Mouse (Mus musculus) layer of hippocampus, postnatal 36 days (tissue): Measurements from ENCODE around the gene Fam102a. TPM values are rescaled to one million over a fixed set of nuclear protein-coding genes. Genes with fewer than 3 reads are reported as not detected.
A peak's percentile ranks its signal among the peaks of the same experiment; 100 is the strongest.

Experiments used
- DNase-seq, 2 experiments: peaks; one replicate each; pipeline ENCODE4 v3.0.0; 2022
- total RNA-seq, 2 experiments: library from RNA; stranded (reverse); gene quantifications; 2 replicates each; pipeline ENCODE4 v1.2.3; 2021

The Fam102a gene
- total RNA-seq, 2 experiments from 2014 or later, result 69.4 to 69.8 TPM

DNA sequence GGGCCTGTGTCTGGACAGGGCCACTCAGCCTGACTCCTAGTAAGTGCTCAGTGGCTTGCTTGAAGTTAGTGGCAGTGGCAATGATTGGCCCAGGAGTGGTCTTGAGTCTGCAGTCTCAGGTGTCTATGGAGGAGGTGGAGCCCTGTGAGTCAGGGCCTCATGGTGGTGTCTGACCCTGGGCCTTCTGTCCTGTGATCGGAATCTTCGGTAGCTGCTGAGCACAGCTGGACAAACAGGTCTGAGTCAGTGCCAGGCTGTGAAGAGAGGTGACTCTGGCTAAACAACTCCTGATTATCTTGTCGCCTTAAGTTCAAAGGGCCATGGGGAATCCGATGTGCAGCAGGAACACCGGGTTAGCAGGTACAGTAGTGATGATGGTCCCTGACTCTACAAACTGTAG lies 12.2 kb downstream of the Fam102a start:
- no peak for DNase-seq

DNA sequence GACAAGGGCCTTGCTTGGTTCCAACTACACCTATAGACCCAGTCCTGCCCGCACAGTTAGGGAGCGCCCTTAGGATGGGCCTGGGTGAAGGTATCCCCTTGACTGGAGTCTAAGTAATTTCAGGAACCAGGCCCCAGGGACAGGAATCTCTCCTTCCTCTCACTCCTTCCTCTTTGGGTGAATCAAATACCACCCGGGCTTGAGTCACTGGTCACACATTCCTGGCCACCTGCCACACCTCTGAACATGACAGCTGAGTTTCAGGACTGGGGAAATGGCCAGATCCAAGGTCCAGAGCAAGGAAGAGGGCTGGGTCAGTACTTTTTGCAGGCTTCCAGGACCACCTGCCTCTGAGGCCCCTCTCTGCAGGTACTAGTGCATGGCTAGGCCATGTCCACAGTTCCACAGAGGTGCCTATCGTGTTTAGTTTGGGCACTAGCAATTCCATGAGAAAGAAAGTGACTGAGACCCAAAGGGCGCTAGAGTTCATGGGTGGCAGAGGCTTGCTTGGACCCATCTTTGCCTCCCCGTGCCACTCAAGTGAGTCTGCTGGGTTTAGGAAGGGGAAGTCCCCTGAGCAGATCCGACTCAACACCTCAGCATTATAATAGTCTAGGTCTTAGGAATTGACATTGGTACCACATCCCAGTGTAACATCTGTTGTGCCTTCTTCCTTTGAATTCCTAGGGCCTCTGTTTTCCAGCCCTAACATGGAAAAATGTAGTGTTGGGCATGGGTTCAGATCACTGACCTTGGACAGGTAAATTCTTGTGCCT lies 13.0 kb downstream of the Fam102a start:
- DNase-seq, result no peak

DNA sequence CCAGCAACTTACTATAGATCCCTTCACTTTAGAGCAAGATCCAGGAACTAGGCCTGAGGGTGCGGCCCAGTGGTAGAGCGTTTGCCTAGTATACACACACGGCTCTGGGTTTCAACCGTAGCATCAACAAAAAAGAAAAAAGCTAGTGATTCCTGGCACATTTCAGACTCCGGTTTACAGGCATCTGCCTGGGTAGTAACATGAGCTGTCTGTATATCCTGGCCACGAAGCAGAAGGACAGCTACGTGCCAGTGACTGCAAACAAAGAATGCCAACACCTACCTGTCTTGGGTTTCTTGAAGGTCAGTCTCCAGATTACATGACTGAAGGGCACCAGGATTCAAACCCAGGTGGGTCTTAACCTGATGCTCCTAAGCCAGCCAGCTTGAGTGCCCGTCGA lies 14.0 kb downstream of the Fam102a start:
- DNase-seq, result no peak

DNA sequence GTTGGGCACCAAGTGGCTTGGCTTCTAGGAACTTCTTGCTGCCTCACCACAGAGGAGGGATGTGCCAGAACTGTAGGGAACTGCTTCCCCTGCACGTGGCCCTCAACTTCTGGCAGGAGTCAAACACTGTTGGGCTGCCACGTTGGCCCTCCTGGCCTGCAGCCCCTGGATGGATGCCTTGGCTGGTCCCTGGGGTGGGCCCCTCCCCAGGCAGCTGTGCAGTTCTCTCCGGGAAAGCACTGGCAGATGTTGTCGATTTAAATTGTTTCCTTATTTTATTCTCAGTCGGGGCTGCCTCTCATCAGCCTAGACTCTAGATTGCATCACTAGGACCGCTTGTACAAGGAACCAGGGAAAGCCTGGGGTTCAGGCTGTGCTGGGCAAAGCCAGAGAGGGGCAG lies 14.6 kb downstream of the Fam102a start:
- DNase-seq, result peak in 1 of 2 experiments; percentile 47

DNA sequence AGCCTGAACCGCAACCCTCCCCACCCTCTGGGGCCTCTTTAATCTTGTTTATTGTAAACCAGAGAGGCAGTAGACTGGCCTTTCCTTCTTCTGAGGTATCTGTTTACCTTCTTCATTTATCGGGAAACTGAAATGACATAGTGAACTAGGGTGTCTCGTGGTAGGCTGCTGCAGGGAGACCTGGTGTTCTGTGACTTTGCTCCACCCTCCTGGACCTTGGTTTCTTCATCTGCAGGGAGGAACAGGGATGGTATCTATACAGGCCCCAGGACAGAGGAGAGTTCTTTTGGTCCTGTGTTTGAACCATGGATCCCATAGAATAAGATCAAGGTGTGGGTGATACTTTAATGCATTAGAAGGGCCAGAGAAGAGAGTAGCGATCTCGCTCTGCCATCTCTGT lies 16.1 kb downstream of the Fam102a start:
- no peak for DNase-seq

DNA sequence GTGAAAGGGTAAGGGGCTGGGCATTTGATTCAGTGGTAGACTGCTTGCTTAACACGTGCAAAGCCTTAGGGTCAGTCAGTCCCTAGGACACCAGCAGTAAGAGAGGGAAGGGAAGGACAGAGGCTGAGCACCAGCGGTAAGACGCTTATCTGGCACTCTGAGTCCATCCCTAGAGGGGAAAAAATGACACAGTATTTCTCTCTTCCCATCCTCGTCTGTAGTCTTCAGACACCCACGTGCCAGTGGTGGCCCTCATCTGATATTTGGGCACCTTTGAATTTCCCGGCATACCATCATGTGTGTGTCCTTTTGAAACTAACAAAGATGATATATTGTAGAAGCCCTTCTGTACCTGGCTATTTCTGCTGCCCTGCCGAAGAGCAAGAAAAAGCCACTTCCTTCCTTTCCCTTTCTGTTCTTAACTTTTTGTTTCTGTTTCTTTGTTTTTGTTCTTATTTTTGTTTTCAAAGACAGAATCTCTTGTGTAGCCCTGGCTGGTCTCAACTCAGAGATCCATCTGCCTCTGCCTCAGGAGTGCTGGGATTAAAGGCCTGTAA lies 18.5 kb downstream of the Fam102a start:
- DNase-seq, result no peak

DNA sequence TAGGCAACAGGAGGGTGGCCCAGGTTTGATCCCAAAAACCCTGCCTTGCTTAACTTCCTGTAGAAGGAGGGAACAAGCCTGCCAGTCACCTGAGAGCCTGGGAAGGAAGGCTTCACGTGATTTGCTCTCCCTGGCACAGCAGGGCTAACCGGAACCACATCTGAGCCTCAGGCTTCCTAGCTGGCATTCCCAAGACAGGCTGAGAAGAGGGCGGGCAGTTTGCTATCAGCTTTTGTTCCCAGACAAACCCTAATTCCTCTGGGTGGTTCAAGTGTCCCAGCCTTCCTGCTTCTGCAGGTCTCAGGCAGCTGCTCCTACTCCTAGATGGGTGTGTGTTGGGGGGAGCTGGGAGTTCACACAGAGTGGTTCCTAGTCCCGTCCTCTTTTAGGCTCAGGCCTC lies 20.4 kb downstream of the Fam102a start:
- no peak for DNase-seq

DNA sequence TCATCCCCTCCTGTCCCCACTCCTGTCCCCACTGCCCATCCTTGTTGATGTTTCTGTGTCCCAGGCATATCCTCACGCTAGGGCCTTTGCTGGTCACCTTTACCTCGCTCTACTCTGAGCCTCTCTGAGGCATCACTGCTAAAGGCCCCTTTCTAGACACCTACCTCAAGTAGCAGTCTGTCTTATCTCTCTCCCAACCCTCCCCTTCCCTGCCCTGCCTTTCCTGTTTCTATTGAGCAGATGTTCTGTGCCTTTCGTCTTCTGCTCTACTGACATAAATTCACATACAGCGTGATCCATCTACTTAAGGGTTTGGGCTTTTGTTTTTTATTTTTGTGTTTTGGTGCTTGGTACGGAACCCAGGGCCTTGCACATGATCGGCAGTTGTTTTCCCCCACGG lies 20.9 kb downstream of the Fam102a start:
- DNase-seq, result no peak

DNA sequence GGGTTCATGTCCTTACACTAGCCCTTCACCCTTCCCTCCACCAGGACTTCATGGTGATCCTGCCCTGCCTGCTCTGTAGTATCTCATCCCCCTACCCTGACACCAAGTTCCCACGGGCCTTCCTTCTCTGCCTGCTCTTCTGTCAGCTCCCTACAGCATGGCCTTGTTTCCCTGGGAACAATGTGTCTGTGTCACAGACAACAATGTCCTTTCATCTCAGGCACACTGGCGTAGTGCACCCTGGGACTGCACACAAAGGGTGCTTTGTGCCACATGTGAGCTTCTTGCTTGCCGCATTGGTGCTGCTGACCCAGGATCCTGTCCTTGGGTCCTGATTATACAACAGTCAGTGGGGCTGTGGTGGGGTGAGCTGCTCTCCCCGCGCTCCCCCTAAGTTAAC lies 24.4 kb downstream of the Fam102a start:
- peak; percentile 53 to 57 for DNase-seq

DNA sequence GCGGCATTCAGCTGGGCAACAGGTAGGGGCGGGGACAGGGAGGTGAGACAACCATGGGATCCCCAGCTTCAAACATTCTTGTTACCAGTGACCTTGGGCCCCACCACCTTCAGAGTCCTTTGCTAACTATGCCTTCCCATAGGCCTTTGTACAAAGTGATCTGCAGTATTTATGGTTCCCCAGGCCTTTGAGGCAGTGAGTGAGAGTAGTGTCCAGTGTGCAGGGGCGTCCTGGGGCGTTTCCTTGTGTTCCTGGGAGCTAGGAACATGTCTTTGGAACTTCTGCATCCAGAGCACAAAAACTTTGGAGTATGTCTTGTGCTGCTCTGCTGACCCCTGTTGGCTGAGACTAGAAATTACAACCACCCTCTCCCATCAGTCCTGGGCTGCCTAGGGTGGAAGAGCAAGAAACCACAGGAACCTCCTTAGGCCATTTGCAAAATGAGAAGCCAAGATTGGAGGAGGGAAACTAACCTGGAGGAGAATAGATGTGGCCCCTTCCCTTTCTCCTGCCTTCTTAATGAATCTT lies 31.5 kb downstream of the Fam102a start:
- peak; percentile 61 to 67 for DNase-seq

DNA sequence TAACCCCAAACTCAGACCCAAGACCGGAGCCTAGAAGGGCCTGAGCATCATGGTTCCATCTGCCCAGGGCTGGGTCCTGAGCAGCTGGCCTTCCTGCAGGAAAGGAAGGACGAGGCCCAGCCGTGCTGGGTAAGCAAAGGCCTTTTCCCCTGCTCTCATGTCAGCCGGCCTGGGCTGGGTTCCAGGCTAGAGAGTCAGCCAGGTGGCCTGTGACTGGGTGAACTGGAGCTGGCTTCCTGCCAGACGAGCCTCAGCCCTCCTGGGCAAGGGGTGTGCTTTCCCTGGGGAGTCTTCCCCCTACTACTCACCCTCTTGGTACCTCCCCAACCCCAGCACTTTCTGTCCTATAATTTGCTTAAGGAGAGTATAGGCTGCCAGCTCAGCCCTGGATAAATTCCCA lies 33.0 kb downstream of the Fam102a start:
- no peak for DNase-seq

DNA sequence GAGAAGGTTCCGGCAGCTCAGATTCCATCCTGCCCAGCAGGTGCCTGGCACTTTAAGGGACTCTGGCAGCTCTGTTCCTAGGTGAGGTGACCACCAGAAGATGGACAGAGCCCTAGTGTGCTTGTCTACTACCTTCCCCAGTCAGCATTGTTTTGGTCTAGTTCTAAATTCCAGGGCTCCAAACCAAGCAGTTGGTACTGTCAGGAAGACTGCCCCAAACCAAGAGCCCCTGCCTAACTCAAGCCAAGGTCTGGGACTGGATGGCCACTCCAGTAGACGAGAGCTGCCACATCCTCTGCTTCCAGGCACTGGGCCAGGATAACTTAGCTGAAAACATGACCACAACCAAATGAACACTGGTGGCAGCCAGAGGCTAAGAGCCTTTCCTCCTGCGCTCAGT lies 33.8 kb downstream of the Fam102a start:
- no peak for DNase-seq

DNA sequence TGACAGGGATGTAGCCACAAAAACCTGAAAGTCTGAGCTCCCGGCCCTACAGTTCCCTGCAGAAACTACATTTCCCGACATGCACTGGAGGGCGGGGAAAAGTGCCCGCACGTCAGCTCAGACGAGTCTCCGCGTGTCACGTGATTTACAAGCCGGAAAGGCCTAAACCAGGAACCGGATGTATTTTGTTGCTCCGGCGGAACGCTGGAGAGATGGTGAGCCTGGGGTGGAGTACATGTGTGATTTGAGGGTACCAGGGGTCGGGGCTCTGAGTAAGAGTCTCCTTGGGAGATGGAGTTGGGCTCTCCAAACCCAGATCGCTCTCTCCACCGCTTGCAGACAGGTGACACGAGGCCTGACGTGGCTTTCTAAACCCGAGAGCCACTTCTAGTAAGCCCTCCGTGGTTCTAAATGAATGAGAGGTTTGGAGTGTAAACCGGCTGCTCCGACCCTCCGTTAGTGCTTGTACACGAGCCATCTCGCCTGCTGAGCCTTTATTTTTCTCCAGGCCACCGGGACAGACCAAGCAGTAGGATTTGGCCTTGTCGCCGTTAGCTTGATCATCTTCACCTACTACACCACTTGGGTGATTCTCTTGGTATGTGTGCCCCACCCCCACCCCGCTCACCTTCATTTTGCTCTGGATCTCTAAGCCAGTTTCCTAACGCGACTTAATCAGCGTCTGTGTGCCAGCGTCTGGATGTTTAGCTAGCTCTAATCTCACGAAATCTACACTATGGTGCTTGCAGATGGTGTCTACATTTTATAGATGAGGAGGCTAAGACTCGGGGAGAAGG lies 35.8 kb downstream of the Fam102a start, which contains the start of gene Dpm2:
Gene Dpm2, plus strand, starts transcription at position 161 of the 797 bp plus-strand sequence.
- peak; percentile 89 to 91 for DNase-seq

DNA sequence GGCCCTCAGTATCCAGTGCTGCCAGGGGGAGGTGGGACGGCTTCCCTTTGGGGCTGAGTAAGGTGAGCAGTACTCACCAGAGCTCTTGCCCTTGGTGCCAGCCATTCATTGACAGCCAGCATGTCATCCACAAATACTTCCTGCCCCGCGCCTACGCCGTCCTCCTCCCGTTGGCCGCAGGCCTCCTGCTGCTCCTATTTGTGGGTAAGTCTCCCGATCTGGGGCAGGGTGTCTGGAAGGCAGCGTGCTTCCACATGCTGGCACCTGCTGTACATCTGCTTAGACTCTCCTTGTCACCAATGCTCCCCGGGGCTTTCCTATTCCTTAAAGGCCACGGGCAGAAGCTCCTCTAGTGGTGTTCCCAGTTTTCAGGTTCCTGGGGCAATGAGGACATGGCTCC lies 37.1 kb downstream of the Fam102a start:
- no peak for DNase-seq

DNA sequence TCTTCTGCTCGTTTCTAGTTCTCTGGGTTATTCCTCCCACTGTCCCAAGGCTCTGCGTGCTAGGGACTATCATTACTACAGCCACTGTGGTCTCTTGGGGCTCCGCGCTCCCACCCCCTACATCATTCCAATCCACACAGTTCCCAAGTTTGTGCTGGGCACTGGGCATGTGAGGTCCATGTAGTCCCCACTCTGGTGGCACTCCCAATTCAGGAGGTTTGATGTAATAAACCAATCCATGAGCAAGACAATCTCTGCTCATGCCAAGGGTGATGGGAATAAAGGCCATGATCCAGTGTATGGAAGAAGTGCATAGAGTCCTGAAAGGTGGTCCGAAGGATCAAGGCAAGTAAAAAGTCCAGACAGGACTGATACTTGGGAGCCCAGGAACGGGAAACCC lies 39.4 kb downstream of the Fam102a start, which contains the start of gene Pip5kl1:
Gene Pip5kl1, plus strand, starts transcription at position 301 of the 400 bp plus-strand sequence.
- no peak for DNase-seq

DNA sequence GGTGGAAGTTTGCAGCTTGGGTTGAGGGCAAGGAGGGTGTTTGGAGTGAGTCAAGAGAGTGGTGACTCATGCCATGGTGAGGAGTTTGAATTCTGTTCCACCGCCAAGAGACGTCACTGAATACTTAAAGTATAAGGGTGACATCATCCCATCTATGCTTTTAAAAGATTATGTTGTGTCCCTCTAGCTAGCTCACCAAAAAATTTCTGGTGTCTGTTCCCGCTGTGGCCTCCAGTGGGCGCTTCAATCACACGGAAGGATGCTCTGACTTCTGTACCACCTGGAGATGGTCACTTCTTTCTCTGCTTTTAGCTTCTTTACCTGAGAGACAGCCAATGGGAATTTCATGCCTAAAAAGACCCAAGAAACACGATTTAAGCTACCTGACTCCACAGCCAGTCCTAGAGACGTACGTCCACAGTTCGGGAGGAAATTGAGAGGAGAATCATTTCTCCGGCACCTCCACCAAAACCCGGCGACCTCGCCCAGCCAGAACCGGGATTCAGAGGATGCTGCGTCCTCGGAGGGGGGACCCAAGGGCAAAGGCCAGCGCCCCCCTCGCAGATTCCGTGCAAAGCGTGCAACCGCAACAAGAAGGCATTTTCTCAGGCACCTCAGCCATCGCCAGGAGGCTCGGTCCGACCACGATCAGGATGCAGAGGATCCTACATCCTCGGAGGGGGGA lies 39.9 kb downstream of the Fam102a start:
- DNase-seq, result peak; percentile 67 to 76

DNA sequence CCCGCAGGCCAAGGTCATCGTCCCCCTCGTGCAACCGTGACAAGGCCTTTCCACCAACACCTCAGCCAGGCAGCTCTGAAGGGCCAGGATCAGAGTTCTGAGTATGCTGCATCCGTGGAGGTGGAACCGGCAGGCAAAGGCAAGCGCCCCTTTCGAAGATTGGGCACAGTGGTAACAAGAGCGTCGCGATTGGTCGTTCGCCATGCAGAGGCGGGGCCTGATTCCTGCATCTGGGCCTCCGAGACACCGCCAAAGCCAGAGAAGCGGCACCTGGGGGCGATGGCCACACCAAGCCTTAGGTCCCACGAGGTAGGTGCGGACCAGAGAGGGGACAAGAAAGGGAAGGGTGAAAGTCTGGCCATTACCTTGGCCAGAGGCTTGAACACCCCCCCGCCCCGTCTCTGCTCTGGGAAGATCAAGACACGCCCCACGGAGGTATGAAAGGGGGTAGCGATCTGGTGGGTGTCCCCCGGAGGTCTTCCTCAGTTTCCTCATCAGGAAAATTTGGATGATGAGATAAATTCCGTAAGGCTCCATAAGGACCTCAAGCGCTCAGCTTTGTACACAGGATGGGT lies 40.5 kb downstream of the Fam102a start, which contains the start of gene 9430097D07Rik:
Gene 9430097D07Rik, minus strand, starts transcription at position 99 of the 575 bp plus-strand sequence.
- peak; percentile 50 to 63 for DNase-seq

DNA sequence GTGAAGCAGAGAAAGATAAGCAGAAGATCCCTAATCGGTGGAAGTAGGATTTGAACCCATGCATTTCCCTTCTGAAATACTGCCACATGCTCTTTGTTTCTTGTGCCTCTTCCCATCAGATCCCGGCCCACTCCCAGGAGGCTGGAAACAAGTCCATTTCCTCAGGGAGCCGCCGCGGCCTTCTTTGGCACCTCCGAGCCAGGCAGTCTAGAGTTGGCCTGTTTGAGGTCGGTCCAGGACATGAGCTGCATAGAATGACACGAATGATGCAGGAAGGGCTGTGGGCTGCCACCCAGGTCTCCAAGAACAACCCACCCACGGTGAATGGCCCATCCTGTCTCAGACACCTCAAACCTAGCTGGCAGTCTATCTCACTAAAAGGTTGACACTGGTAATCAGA lies 41.4 kb downstream of the Fam102a start:
- no peak for DNase-seq

DNA sequence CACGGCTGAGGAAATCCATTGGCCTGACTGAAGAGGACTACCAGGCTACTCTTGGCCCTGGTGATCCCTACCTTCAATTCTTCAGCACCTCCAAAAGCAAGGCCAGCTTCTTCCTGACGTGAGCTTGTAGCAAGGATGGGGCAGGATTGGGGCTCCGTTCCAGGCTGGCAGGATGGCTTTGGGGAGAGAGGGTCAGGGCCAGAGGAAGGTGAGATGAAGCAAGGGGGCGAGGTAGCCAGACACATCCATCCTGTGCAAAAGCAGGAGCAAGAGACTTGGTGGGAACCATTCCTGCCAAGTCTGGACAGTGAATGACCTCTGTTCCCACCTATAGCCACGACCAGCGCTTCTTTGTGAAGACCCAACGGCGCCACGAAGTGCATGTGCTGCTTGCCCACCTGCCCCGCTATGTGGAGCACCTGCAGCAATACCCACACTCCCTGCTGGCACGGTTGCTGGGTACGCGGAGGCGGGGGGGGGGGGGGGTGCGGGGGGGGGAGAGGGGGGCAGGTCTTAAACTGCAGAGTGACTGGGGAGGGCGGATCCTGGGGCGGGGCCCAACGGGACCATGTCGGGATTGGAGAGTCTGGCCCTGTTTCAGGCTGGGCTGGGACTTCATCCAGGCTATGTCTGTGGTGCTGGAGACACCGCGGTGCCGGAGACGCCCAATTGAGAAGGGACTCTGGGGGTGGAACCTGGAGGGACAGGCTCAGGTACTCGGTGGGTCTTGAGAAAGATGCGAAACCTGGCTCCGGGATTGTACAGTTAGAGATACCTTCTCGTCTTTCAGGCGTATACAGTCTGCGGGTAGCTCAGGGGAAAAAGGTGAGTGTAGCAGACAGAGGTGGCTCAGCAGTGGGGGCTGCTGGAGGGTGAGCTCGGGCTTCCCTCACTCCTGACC lies 43.3 kb downstream of the Fam102a start:
- no peak for DNase-seq

DNA sequence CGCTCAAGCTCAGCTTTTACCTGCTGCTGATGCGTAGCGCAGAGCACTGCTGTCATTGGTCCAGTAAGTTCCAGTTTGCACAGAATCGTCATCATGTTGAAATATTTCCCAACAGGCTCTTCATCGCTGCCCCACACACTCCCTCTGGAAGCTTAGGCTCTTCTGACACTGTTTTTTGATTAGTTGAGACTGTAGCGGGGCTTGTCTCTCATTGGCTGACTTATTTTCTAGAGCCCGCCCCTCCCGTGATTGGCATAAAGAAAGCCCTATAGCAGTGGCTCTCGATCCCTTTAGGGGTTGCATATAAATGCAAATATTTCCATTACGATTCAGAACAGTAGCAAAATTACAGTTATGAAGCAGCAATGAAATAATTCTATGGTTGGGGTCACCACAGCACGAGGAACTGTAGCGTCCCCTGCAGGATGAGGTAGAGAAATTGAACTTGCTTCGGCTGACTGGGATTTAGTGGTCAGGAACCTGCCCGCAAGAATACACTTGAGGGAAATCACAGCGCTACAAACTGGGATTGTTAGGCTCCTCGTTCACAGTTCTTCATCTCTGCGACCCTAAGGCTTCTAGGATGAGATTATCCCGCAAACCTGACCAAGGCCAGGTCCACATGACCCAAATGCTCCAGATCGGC lies 46.4 kb downstream of the Fam102a start:
- DNase-seq, result peak; percentile 66 to 71
